Comparison of ENCODE assay signal across 8 mouse cellular contexts in genomic region chr14:79089464-79089863, GRCm38 (mm10).
DNase-seq lines count a peak whose midpoint lies in the region; ATAC-seq and TF ChIP-seq lines count a peak whose summit lies in the region.

No protein-coding gene starts in this region.

- DNase-seq in liver, adult 2 months (ENCODE audit: extremely low read depth, low read depth, low spot score) = peak; percentile 31
- DNase-seq in c-Kit-positive CD71-negative TER-119-negative erythroid progenitor cells, embryonic 14.5 days (ENCODE audit: low read depth) = peak; percentile 20
- DNase-seq in heart, adult 9 months (ENCODE audit: low spot score in 2 of 2) = peak; percentile 53 to 60
- peak; percentile 92 for DNase-seq in kidney, postnatal 0 days (ENCODE audit: low spot score)
- DNase-seq in splenic B cell, adult 2 months (ENCODE audit: low read depth, low spot score) = peak; percentile 3
- DNase-seq in spleen, adult 18-20 months = no peak
- no peak for DNase-seq in hindbrain, embryonic 14.5 days (ENCODE audit: low spot score)

- TF ChIP-seq POLR2A in liver, adult 2 months (IDR thresholded peaks at IDR 0.05; ENCODE audit: extremely low read depth, insufficient read depth, low read length) = no peak

- H3K4me3 ChIP-seq in liver, adult 2 months (ENCODE audit: insufficient read depth, low read depth, low read length) = no peak overlapping the region
- no peak overlapping the region for H3K4me3 ChIP-seq in liver, embryonic 12.5 days
- no peak overlapping the region for H3K4me3 ChIP-seq in kidney, postnatal 0 days (replicated peaks; ENCODE audit: low read depth, low read length)
- no peak overlapping the region for H3K4me3 ChIP-seq in hindbrain, embryonic 14.5 days (replicated peaks; ENCODE audit: low read length)

- WGBS in liver, adult 2 months = 61% methylated on average over 2 of the region's 2 CpGs
- WGBS in liver, embryonic 12.5 days (ENCODE audit: insufficient replicate concordance) = 47% methylated on average over 2 of the region's 2 CpGs
- 20% methylated on average over 2 of the region's 2 CpGs for WGBS in kidney, postnatal 0 days
- WGBS in hindbrain, embryonic 14.5 days = 35% methylated on average over 2 of the region's 2 CpGs

- H3K36me3 ChIP-seq in liver, adult 2 months (ENCODE audit: control insufficient read depth, insufficient read depth, low read length) = peaks cover 34% of the 10 kb centered on the region
- H3K36me3 ChIP-seq in liver, embryonic 12.5 days = peaks cover 5% of the 10 kb centered on the region
- H3K36me3 ChIP-seq in kidney, postnatal 0 days (ENCODE audit: insufficient read depth, low read length) = 0 out of 2 replicates have a peak, but pooled peaks cover 2% of the 10 kb centered on the region
- no peaks in the 10 kb centered on the region for H3K36me3 ChIP-seq in splenic B cell, adult 2 months (ENCODE audit: control insufficient read depth, insufficient read depth, low read length, poor library complexity, severe bottlenecking)
- H3K36me3 ChIP-seq in hindbrain, embryonic 14.5 days (replicated peaks; ENCODE audit: control insufficient read depth, insufficient read depth) = peaks cover 7% of the 10 kb centered on the region

- no peak for ATAC-seq in liver, embryonic 12.5 days
- ATAC-seq in kidney, postnatal 0 days (replicated peaks; ENCODE audit: low FRiP score, low read depth) = peak; percentile 93
- no peak for ATAC-seq in hindbrain, embryonic 14.5 days (ENCODE audit: low FRiP score)

- H3K27ac ChIP-seq in liver, adult 2 months (replicated peaks; ENCODE audit: insufficient read depth, low read depth, low read length) = no peak overlapping the region
- no peak overlapping the region for H3K27ac ChIP-seq in liver, embryonic 12.5 days
- peak overlapping the region; percentile 70; the same call in 1 of the 2 replicates for H3K27ac ChIP-seq in kidney, postnatal 0 days
- H3K27ac ChIP-seq in hindbrain, embryonic 14.5 days = no peak overlapping the region

- no peak overlapping the region for H3K4me2 ChIP-seq in liver, embryonic 12.5 days
- no peak overlapping the region for H3K4me2 ChIP-seq in kidney, postnatal 0 days (ENCODE audit: low read length)
- no peak overlapping the region for H3K4me2 ChIP-seq in hindbrain, embryonic 14.5 days (replicated peaks)

- no peaks in the 10 kb centered on the region for H3K79me2 ChIP-seq in liver, adult 2 months (ENCODE audit: control insufficient read depth, insufficient read depth, low read length)

- TF ChIP-seq CTCF in liver, adult 2 months (IDR thresholded peaks at IDR 0.05; ENCODE audit: low read depth, low read length) = no peak
- TF ChIP-seq CTCF in kidney, postnatal 0 days (IDR thresholded peaks at IDR 0.05; ENCODE audit: low read depth) = no peak

- no peak overlapping the region for H3K9ac ChIP-seq in liver, adult 2 months (ENCODE audit: low read depth, low read length)
- no peak overlapping the region for H3K9ac ChIP-seq in liver, embryonic 12.5 days
- no peak overlapping the region for H3K9ac ChIP-seq in kidney, postnatal 0 days (ENCODE audit: low read depth, low read length)
- no peak overlapping the region for H3K9ac ChIP-seq in hindbrain, embryonic 14.5 days

- no peaks in the 10 kb centered on the region for H3K4me1 ChIP-seq in liver, adult 2 months (ENCODE audit: control insufficient read depth, insufficient read depth, low read length)
- H3K4me1 ChIP-seq in liver, embryonic 12.5 days = no peaks in the 10 kb centered on the region
- no peaks in the 10 kb centered on the region for H3K4me1 ChIP-seq in kidney, postnatal 0 days (replicated peaks; ENCODE audit: insufficient read depth, low read length)
- no peaks in the 10 kb centered on the region for H3K4me1 ChIP-seq in hindbrain, embryonic 14.5 days (replicated peaks; ENCODE audit: control insufficient read depth, insufficient read depth, low read length)

- H3K9me3 ChIP-seq in liver, embryonic 12.5 days (replicated peaks) = no peaks in the 10 kb centered on the region
- no peaks in the 10 kb centered on the region for H3K9me3 ChIP-seq in kidney, postnatal 0 days (replicated peaks; ENCODE audit: low read length)
- peaks cover 7% of the 10 kb centered on the region; the same call in 1 of the 2 replicates for H3K9me3 ChIP-seq in hindbrain, embryonic 14.5 days (ENCODE audit: control insufficient read depth, low read length)

- no peaks in the 10 kb centered on the region for H3K27me3 ChIP-seq in liver, adult 2 months (ENCODE audit: control insufficient read depth, insufficient read depth, low read length)
- no peaks in the 10 kb centered on the region for H3K27me3 ChIP-seq in liver, embryonic 12.5 days (replicated peaks)
- no peaks in the 10 kb centered on the region for H3K27me3 ChIP-seq in kidney, postnatal 0 days (ENCODE audit: insufficient read depth, low read length)
- H3K27me3 ChIP-seq in splenic B cell, adult 2 months (ENCODE audit: control insufficient read depth, insufficient read depth, low read length, poor library complexity, severe bottlenecking) = no peaks in the 10 kb centered on the region
- no peaks in the 10 kb centered on the region for H3K27me3 ChIP-seq in hindbrain, embryonic 14.5 days (ENCODE audit: control insufficient read depth, insufficient read depth, low read length)

Comparison
In these comparisons a context has a peak if more than half of its experiments do, and no peak if none do; other contexts are left out.
1. DNase-seq: peak in liver, adult 2 months (single experiment), c-Kit-positive CD71-negative TER-119-negative erythroid progenitor cells, embryonic 14.5 days (single experiment), heart, adult 9 months (2 of 2), kidney, postnatal 0 days (single experiment) and splenic B cell, adult 2 months (single experiment); none in spleen, adult 18-20 months (0 of 2) and hindbrain, embryonic 14.5 days (single experiment).